9 mouse cellular contexts compared by ENCODE assay signal in genomic region chr2:93619208-93619849, GRCm38 (mm10). TPM values are rescaled to one million over a fixed set of nuclear protein-coding genes. Genes with fewer than 3 reads are reported as not detected.
A peak's percentile ranks its signal among the peaks of the same experiment; 100 is the strongest.
DNase-seq lines count a peak whose midpoint lies in the region; ATAC-seq and TF ChIP-seq lines count a peak whose summit lies in the region.
"Had no signal": no experiment of that assay in that cellular context is flagged by ENCODE, and none has a peak within 500 bp of the region (broad histone marks: within the 10 kb centered on the region; RNA-seq: fewer than 3 reads in every experiment).

No protein-coding gene starts in this region.

- H3K27me3 ChIP-seq in hindbrain, embryonic 10.5 days (ENCODE audit: insufficient read depth, poor library complexity, severe bottlenecking) = peaks cover 24% of the 10 kb centered on the region
- peaks cover 21% of the 10 kb centered on the region for H3K27me3 ChIP-seq in hindbrain, embryonic 13.5 days
- peaks cover 40% of the 10 kb centered on the region; the same call in 1 of the 2 replicates for H3K27me3 ChIP-seq in limb, embryonic 15.5 days
- peaks cover 12% of the 10 kb centered on the region for H3K27me3 ChIP-seq in forebrain, embryonic 13.5 days

- WGBS in hindbrain, embryonic 10.5 days = 37% methylated on average over 5 of the region's 5 CpGs
- WGBS in hindbrain, embryonic 13.5 days = 45% methylated on average over 5 of the region's 5 CpGs
- 40% methylated on average over 5 of the region's 5 CpGs for WGBS in limb, embryonic 15.5 days
- WGBS in forebrain, embryonic 13.5 days = 46% methylated on average over 5 of the region's 5 CpGs

- H3K4me1 ChIP-seq in hindbrain, embryonic 10.5 days (replicated peaks) = peaks cover 44% of the 10 kb centered on the region
- H3K4me1 ChIP-seq in hindbrain, embryonic 13.5 days (replicated peaks) = peaks cover 12% of the 10 kb centered on the region
- peaks cover 4% of the 10 kb centered on the region; the same call in 1 of the 2 replicates for H3K4me1 ChIP-seq in limb, embryonic 15.5 days
- peaks cover 7% of the 10 kb centered on the region; the same call in 1 of the 2 replicates for H3K4me1 ChIP-seq in forebrain, embryonic 13.5 days

- TF ChIP-seq CTCF in layer of hippocampus, adult 2 months (conservative IDR thresholded peaks at IDR 0.05) = no peak

- H3K4me2 ChIP-seq in hindbrain, embryonic 13.5 days = no peak overlapping the region
- no peak overlapping the region for H3K4me2 ChIP-seq in limb, embryonic 15.5 days
- no peak overlapping the region for H3K4me2 ChIP-seq in forebrain, embryonic 13.5 days

- H3K27ac ChIP-seq in hindbrain, embryonic 10.5 days = peak overlapping the region; percentile 69
- H3K27ac ChIP-seq in hindbrain, embryonic 13.5 days = no peak overlapping the region
- no peak overlapping the region for H3K27ac ChIP-seq in limb, embryonic 15.5 days
- H3K27ac ChIP-seq in layer of hippocampus, adult 2 months = no peak overlapping the region
- no peak overlapping the region for H3K27ac ChIP-seq in forebrain, embryonic 13.5 days

- no peak overlapping the region for H3K4me3 ChIP-seq in hindbrain, embryonic 10.5 days
- no peak overlapping the region for H3K4me3 ChIP-seq in hindbrain, embryonic 13.5 days
- no peak overlapping the region for H3K4me3 ChIP-seq in limb, embryonic 15.5 days
- H3K4me3 ChIP-seq in layer of hippocampus, adult 2 months = no peak overlapping the region
- H3K4me3 ChIP-seq in forebrain, embryonic 13.5 days = no peak overlapping the region

- H3K9me3 ChIP-seq in hindbrain, embryonic 10.5 days = no peaks in the 10 kb centered on the region
- no peaks in the 10 kb centered on the region for H3K9me3 ChIP-seq in hindbrain, embryonic 13.5 days
- no peaks in the 10 kb centered on the region for H3K9me3 ChIP-seq in limb, embryonic 15.5 days
- H3K9me3 ChIP-seq in forebrain, embryonic 13.5 days (replicated peaks) = no peaks in the 10 kb centered on the region

- ATAC-seq in hindbrain, embryonic 13.5 days (ENCODE audit: low FRiP score) = no peak
- ATAC-seq in limb, embryonic 15.5 days (ENCODE audit: insufficient number of reproducible peaks, low FRiP score, low TSS enrichment, low read depth) = peak; percentile 48; the same call in 1 of the 2 replicates
- ATAC-seq in forebrain, embryonic 13.5 days = no peak

- peak; percentile 32 for DNase-seq in hindbrain, embryonic 10.5 days (ENCODE audit: low spot score)
- DNase-seq in cerebellum, postnatal 36 days = peak; percentile 26 to 41
- peak; percentile 71 to 84 for DNase-seq in heart, adult 18-20 months
- DNase-seq in layer of hippocampus, adult 9-11 months = no peak
- no peak for DNase-seq in layer of hippocampus, adult 2 months (ENCODE audit: low spot score in 2 of 2)

- H3K36me3 ChIP-seq in hindbrain, embryonic 10.5 days = no peaks in the 10 kb centered on the region
- no peaks in the 10 kb centered on the region for H3K36me3 ChIP-seq in hindbrain, embryonic 13.5 days
- no peaks in the 10 kb centered on the region for H3K36me3 ChIP-seq in limb, embryonic 15.5 days
- no peaks in the 10 kb centered on the region for H3K36me3 ChIP-seq in forebrain, embryonic 13.5 days (ENCODE audit: poor library complexity, severe bottlenecking)

- H3K9ac ChIP-seq in hindbrain, embryonic 13.5 days = no peak overlapping the region
- H3K9ac ChIP-seq in limb, embryonic 15.5 days = no peak overlapping the region
- no peak overlapping the region for H3K9ac ChIP-seq in forebrain, embryonic 13.5 days

RNA-seq across cellular contexts. Expression of gene Alx4, which starts 22.9 kb away (rescaled TPM):
- polyA plus RNA-seq in hindbrain, embryonic 10.5 days (2016; fragmentation: Nextera tagmentation; extraction: Ambion mirVana) = 7.2 and 9.0 TPM in 2 replicates
- polyA plus RNA-seq in hindbrain, embryonic 13.5 days (2015; fragmentation: Nextera tagmentation; extraction: Ambion mirVana) = 0.57 and 0.78 TPM in 2 replicates
- under 1 TPM; 0.37 to 0.59 TPM for total RNA-seq in heart, adult 18-20 months (2021)
- 2.1 and 2.4 TPM in 2 replicates for polyA plus RNA-seq in limb, embryonic 15.5 days (2015; fragmentation: Nextera tagmentation; extraction: Ambion mirVana)
- 1 to 10 TPM in 1 of 2 experiments, under 1 TPM in 1; 0.71 to 1.3 TPM for total RNA-seq in layer of hippocampus, adult 2 months (2021)
- polyA plus RNA-seq in forebrain, embryonic 13.5 days (2015; fragmentation: Nextera tagmentation; extraction: Ambion mirVana) = 0.62 and 1.00 TPM in 2 replicates

RNA-seq across cellular contexts. Expression of gene Gm10803, which starts 59.0 kb away (rescaled TPM):
- not detected in 2 replicates for polyA plus RNA-seq in hindbrain, embryonic 10.5 days (2016; fragmentation: Nextera tagmentation; extraction: Ambion mirVana)
- polyA plus RNA-seq in hindbrain, embryonic 13.5 days (2015; fragmentation: Nextera tagmentation; extraction: Ambion mirVana) = not detected in 2 replicates
- not detected for total RNA-seq in heart, adult 18-20 months (2021)
- not detected in 2 replicates for polyA plus RNA-seq in limb, embryonic 15.5 days (2015; fragmentation: Nextera tagmentation; extraction: Ambion mirVana)
- total RNA-seq in layer of hippocampus, adult 2 months (2021) = not detected
- not detected in 2 replicates for polyA plus RNA-seq in forebrain, embryonic 13.5 days (2015; fragmentation: Nextera tagmentation; extraction: Ambion mirVana)
- polyA plus RNA-seq: large intestine, adult 2 months had no signal

Comparison
In these comparisons a context has a peak if more than half of its experiments do, and no peak if none do; other contexts are left out.
1. DNase-seq: peak in hindbrain, embryonic 10.5 days (single experiment), cerebellum, postnatal 36 days (2 of 2) and heart, adult 18-20 months (2 of 2); none in layer of hippocampus, adult 9-11 months (single experiment) and layer of hippocampus, adult 2 months (0 of 2).